Mouse (Mus musculus) adrenal gland, postnatal 14 days (tissue): ENCODE data around the gene Slc6a8. TPM values are rescaled to one million over a fixed set of nuclear protein-coding genes. Genes with fewer than 3 reads are reported as not detected.

Source experiments
- DNase-seq: peaks from one replicate; pipeline ENCODE4 v3.0.0; 2021; ENCODE audit warnings: mixed read lengths
- total RNA-seq: library from RNA; stranded (reverse); gene quantifications from 2 replicates; pipeline ENCODE4 v1.2.3, GENCODE M21; 2021

The Slc6a8 gene
- total RNA-seq, 1 experiment from 2014 or later, result 38.8 TPM

- no peak for DNase-seq
Observed at GRCm38 (mm10) chrX:73684978-73685377, 12.0 kb downstream of the Slc6a8 start.

DNA sequence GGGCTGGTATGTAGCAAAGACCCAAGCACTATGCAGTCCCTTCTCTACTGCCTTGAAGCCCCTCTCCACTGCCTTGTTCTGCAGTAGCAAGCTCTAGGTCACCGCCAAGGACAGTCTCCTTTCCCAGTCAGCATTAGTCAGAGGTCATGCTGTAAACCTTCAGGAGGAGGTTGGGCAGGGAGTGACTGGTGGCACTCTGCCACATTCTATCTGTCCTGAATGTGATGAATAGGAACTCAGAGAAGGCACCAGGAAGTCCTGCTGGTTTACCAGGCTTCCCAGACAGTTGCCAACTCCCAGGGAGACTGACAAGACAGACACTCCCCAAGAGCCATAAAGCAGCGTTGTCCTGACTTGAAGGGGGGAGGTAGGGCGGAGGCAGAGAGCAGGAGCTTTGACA is 12.7 kb downstream of the Slc6a8 start:
- peak; percentile 75 for DNase-seq

DNA sequence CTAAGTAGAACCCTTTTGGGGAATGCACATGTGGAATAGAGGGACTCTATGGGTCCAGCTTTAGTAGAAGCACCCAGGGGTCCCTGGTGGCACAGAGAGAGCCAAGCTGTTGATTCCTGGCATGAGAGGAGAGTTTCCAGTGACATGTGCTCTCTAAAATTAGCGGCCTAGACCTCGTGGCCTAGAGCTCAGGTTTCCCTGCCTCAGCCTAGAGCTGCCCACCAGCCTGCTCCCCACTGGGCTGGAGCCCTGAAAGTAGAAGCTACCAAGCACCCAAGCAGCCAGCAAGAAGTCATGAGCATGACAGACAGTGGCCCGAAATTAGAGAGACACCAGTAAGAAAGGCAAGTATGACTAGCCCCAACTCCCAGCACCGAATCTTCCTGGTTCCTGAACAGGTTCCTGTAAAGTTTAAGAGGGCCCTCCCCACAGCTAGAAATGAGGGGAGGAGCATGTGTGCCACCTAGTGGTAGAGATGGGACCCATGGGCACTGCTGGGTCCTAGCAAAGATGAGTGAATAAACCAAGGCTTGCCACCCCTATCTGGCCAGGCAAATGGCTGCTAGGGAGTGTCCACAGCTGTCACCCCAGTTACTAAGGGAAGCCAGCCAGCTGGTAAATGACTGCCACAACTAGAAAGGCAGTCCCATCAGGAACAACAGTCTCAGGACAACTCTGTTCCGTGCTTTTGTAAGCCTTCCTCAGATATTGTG is 18.1 kb downstream of the Slc6a8 start:
- peak; percentile 73 for DNase-seq

DNA sequence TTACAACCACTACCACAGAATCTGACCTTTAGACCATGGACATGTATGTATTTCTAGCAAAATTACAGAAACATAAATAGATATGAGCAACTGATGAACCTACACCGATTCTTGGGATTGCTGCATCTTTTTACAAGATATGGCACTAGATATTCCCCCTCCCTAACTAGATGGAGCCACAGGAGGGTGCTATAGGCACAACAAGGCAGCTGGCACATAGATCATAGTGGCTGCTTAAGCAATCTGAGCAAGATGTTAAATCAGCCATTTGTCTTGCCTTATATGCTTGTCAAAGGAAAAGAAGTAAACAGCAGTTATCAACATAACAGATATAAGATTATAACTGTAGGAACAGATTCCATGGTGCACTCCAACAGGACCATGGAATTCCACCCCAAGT is 27.5 kb downstream of the Slc6a8 start:
- DNase-seq, result no peak

DNA sequence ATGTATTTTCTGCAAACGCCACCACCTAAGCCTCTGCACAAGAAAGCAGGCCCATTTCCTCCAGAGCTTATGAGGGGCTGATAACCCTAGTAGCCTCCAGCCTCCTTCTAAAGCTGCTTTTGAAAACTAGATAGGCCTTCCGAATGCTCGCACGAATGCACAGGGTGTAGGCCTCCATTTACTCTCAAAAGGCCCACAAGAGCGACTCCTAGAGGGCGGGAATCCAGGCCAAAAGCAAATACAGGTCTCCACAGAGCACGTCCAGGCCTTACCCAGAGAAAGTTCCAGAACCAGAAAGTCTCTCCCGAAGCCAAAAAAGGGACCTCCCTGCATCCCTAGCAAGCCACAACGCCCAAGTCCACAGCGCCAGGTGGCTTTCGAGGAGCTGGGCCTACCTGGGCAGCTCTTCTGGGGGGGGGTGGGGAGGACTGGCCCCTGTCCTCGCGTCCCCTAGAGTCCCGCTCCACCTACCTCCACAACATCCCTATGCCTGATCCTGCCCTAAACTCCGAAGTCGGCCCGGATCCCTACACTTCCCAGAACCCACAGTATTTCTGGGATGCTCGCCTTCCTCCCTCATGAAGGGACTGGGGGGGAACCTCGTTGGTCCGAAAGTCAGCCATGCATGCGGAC is 42.6 kb downstream of the Slc6a8 start:
- DNase-seq, result peak; percentile 68

DNA sequence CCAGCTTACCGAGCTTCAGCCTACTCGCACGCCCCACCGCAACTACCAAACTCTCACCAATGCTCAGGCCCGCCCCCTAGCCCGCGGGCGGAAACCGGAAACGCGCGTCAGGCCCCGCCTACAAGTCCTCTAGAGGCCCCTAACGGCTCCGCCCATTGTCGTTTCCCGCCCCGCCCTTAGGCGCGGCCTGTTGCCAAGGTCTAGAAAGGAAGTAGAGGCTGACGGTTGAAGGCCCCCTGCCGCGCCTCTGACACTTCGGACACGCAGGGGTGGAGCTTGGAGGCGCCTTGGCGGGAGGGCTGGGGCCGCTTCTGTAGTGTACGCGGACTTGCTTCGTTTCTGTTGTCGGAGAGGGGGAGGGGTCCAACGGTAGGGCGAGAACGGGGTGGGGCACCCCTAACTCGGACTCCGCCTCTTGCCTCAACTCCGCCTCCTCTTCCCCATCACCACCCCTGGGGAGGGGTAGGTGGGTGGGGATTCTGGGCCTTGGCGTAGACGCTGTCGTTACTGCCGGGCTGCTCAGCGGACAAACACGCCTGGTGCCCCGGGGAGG is 43.2 kb downstream of the Slc6a8 start, which contains the start of the genes Bcap31 and Abcd1:
Gene Bcap31, minus strand, starts transcription at position 67 of the 553 bp plus-strand sequence.
Gene Abcd1, plus strand, starts transcription at position 489 of the 553 bp plus-strand sequence.
- peak; percentile 95 for DNase-seq

- DNase-seq, result peak; percentile 36
Observed at GRCm38 (mm10) chrX:73716709-73717545, 44.0 kb downstream of the Slc6a8 start.

DNA sequence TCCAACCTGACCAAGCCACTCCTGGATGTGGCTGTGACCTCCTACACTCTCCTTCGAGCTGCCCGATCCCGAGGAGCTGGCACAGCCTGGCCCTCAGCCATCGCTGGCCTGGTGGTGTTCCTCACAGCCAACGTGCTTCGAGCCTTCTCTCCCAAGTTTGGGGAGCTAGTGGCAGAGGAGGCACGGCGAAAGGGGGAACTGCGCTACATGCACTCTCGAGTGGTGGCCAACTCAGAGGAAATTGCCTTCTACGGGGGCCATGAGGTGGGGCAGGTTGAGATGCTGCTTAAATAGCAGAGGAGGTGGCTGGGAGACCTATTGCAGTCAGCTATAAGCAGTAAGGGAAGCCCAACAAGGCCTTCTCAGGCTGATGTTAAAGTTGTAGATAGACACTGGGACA is 44.7 kb downstream of the Slc6a8 start:
- peak; percentile 23 for DNase-seq

- peak; percentile 72 for DNase-seq
Observed at GRCm38 (mm10) chrX:73718271-73718670, 45.3 kb downstream of the Slc6a8 start.

DNA sequence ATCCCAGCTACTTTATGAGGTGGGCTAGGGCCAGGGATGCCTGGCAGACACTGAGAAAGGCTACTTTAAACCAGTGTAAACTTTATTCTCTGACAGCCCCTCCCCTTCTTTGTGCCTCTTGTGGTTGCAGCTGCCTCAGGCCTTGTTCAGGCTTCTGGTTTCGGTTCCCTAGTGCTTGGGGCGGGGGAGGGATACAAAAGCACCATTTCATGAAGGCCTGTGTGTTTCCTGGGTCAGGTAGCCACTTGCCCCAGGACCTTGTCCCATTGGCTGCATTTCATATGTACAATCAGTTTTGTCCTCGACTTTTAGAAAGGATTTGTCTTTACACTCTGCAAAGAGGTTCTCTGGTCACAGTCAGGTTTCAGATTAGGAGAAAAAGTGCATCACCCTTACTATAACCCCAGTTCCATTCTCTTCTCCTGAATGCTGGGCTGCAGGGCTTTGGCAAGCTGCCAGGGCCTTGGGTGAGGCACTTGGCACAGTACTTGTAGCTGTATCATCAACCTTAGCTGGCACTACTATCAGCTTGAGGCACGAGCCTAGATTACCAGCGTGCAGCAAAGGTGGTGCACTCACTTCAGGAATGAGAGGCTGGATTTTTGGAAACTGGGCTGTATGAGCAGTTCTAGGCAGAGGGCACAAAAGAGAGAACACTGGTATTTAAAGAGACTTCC is 45.9 kb downstream of the Slc6a8 start:
- peak; percentile 84 for DNase-seq

DNA sequence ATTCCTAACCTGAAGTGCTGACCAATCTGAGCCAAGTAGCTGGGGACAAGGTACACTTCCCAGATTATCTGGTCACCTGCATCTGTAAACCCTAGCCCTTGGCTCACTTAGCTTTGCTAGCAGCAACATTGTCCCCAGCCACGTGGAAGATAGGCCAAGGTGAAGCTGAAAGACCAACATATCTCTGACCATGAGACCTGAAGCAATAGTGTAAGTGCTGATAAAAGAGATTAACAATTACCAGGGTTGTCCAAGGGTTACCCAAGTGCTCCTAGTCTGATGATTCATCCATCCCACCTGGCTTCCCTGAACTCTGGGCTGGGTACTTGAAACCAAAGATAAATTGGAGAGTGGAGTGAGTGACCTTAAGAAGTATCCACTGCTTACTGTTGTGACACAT is 58.0 kb downstream of the Slc6a8 start:
- DNase-seq, result no peak

Other genes starting within 250 kb of the Slc6a8 start
- not detected in 2 replicates for gene Trex2, start 237.8 kb upstream of the Slc6a8 start, total RNA-seq
- gene Haus7, start 214.1 kb upstream of the Slc6a8 start, total RNA-seq, result 22.8 and 25.2 TPM in 2 replicates
- gene Bgn, start 189.5 kb upstream of the Slc6a8 start, total RNA-seq, result 183 and 214 TPM in 2 replicates
- gene Atp2b3, start 170.1 kb upstream of the Slc6a8 start, total RNA-seq, result 16.3 and 20.9 TPM in 2 replicates
- 0.30 and 0.74 TPM in 2 replicates for gene Dusp9, start 33.7 kb upstream of the Slc6a8 start, total RNA-seq
- gene Pnck, start 13.0 kb upstream of the Slc6a8 start, total RNA-seq, result 6.1 and 8.4 TPM in 2 replicates
- 208 and 230 TPM in 2 replicates for gene Bcap31, start 43.0 kb downstream of the Slc6a8 start, total RNA-seq
- 28.3 and 30.6 TPM in 2 replicates for gene Abcd1, start 43.4 kb downstream of the Slc6a8 start, total RNA-seq
- gene Plxnb3, start 83.9 kb downstream of the Slc6a8 start, total RNA-seq, result 0.96 and 1.3 TPM in 2 replicates
- 0.82 and 2.6 TPM in 2 replicates for gene Srpk3, start 101.3 kb downstream of the Slc6a8 start, total RNA-seq
- gene Idh3g, start 113.7 kb downstream of the Slc6a8 start, total RNA-seq, result 739 and 769 TPM in 2 replicates
- 148 and 176 TPM in 2 replicates for gene Ssr4, start 113.9 kb downstream of the Slc6a8 start, total RNA-seq
- 4.4 and 4.5 TPM in 2 replicates for gene Pdzd4, start 151.8 kb downstream of the Slc6a8 start, total RNA-seq
- not detected in 2 replicates for gene Avpr2, start 219.0 kb downstream of the Slc6a8 start, total RNA-seq
- 9.3 and 16.0 TPM in 2 replicates for gene L1cam, start 223.0 kb downstream of the Slc6a8 start, total RNA-seq
- 5.0 and 16.7 TPM in 2 replicates for gene Arhgap4, start 248.7 kb downstream of the Slc6a8 start, total RNA-seq
- gene Naa10, start 248.8 kb downstream of the Slc6a8 start, total RNA-seq, result 86.3 and 103 TPM in 2 replicates